Mouse (Mus musculus) heart, adult 9 months (tissue): ENCODE data around the gene Ccdc121.
"Not testable (repeated sequence)": the region's sequence is repeated elsewhere in the genome, so short reads cannot be mapped to it uniquely, and the experiment has no call there.

Source experiments
- DNase-seq, 2 experiments: peaks; one replicate each; pipeline ENCODE4 v3.0.0; 2022; ENCODE audit warnings: low spot score in 2 of 2

Ccdc121 gene

GRCm38 (mm10) chr1:181510855-181511254, 396 bp downstream of the Ccdc121 start:
- DNase-seq: not testable (repeated sequence)

- DNase-seq: no peak
Measured at GRCm38 (mm10) chr1:181505367-181505766, 5.9 kb downstream of the Ccdc121 start.

DNA sequence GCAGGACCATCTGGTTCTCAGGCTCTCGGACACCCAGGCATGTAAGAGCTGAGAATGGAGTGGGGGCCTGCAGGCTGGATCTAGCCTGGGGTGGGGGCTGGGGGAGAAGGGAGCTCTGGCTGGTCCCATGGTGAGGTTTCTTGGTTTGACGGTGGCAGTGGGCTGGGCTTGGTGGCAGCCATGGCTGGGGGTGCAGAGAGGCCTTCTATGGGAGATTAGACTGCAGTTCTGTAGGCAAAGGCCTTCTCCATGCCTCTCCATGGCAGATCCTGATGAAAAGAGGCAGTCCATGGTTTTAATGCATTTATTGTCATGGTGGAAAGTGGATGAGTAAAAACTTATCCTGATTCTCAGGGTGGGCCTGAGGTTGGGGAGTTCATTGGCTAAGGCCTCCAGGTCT, 7.8 kb downstream of the Ccdc121 start:
- no peak for DNase-seq

GRCm38 (mm10) chr1:181484696-181485095, 26.6 kb downstream of the Ccdc121 start:
- no peak for DNase-seq

DNA sequence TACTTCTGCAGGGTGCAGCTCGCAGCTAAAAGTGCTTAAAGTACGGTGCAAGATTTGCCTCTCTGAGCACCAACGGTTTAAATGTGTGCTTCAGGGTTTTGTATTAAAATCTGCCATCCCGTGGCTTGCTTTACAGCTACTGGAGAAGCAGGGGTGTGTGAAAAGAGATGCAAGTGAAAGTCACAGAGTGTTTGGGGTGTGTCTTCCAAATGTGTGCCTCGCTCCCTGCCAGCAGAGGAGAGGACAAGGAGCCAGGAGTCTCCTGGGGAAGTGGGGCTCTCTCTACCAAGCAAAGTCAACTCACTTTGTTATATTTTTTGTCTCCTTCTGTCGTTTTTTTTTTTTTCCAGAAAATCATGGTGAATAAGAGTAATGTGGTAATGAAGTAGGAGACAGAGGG, 34.7 kb downstream of the Ccdc121 start:
- DNase-seq: no peak

DNA sequence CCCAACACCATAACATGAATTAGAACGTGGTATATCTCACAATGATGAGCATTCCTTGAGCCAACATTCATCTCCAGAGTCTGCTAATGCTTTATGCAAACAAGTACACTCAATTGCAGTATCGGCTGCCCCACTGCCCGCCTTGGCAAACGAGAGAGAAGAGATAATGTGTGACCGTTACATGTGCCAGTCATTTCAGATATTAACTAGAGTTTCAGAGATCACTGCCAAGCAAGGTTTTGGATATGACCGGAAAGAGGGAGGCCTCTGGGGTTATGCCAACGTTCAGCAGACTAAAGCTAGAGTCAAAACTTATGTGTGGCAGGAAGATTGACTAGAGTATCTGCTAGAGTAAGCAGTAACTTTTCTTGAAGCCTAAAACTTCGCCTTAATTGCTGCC, 35.1 kb downstream of the Ccdc121 start:
- DNase-seq: no peak

- no peak for DNase-seq
Measured at GRCm38 (mm10) chr1:181469415-181469814, 41.8 kb downstream of the Ccdc121 start.

- no peak for DNase-seq
Measured at GRCm38 (mm10) chr1:181467321-181467670, 44.0 kb downstream of the Ccdc121 start.

- no peak for DNase-seq
Measured at GRCm38 (mm10) chr1:181466601-181467320, 44.5 kb downstream of the Ccdc121 start.

- no peak for DNase-seq
Measured at GRCm38 (mm10) chr1:181466040-181466439, 45.2 kb downstream of the Ccdc121 start.

DNA sequence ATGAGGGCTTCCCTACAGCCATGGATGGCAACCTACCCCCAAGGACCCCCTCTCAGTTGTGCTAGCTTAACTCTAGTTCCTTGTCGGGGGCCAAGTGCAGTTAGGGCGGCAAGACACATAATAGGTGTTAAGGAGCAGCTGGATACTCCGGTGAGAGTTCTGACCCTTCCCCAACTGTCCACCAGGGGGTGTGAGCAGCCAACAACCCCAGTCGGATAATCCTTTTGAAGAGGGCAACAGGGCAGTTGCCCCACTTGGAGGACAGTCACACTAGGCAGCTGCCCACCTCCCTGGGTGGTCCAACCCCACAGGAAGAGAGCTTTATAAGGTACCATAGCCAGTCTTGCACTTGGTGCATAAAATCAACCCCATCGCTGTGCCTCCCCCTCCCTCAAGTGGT, 46.2 kb downstream of the Ccdc121 start:
- no peak for DNase-seq

- DNase-seq: no peak
Measured at GRCm38 (mm10) chr1:181462906-181463179, 48.4 kb downstream of the Ccdc121 start.

- no peak for DNase-seq
Measured at GRCm38 (mm10) chr1:181462051-181462905, 49.0 kb downstream of the Ccdc121 start.

- peak in 1 of 2 experiments; percentile 7 for DNase-seq
Measured at GRCm38 (mm10) chr1:181461484-181461883, 49.8 kb downstream of the Ccdc121 start.

DNA sequence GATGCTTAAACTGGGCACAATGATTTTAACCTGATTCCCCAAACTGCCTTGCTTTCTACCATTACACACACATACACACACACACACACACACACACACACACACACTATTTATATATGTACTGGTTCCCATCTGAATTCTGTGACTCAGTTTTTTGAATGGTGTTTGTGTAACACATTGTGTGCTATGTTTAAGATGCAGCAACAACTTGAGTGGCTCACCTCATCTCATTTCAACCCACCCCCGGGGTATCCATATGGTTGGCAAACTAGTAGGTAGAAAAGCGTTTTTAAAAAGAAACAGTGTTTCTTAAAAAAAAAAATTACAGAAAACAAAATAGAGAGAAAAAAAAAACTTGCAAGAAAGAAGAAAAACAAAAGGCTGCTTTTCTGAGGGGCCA, 51.0 kb downstream of the Ccdc121 start:
- no peak for DNase-seq
